Mouse (Mus musculus): ENCODE results near the gene Pfkfb4.

Gene Pfkfb4

GRCm38 (mm10) chr9:109038086-109038895 is 46.7 kb downstream of the Pfkfb4 start, which contains the start of gene Shisa5:
TSS of gene Shisa5 (plus strand) at chr9:109038565.
- DNase-seq, result peak; percentile 53 to 68

DNA sequence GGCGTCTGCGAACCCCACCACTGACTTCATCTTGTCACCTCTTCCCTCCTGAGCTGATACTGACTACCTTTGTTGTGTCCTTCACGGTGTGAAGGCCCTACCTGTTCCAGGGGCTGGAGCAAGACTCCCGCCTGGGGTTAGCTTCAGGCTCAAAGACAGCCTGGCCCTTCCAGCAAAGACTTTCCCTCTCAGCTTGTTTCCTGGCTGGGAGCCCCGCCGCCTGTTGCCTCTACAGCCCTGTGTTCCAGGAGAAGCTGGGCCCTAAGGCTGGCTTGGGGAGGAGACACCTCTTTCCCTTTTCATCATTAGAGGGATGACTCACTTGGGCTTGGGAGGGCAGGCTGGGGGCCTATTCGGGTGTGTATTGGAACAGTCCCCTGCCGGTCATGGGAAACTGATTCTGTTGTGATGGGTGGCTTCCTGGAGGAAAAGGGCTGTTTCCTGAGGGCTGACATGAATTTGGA is 47.4 kb downstream of the Pfkfb4 start:
- DNase-seq, result peak; percentile 70 to 71

GRCm38 (mm10) chr9:109039681-109040080 is 48.1 kb downstream of the Pfkfb4 start:
- no peak for DNase-seq

GRCm38 (mm10) chr9:109040216-109040615 is 48.6 kb downstream of the Pfkfb4 start:
- peak in 1 of 2 experiments; percentile 26 for DNase-seq

DNA sequence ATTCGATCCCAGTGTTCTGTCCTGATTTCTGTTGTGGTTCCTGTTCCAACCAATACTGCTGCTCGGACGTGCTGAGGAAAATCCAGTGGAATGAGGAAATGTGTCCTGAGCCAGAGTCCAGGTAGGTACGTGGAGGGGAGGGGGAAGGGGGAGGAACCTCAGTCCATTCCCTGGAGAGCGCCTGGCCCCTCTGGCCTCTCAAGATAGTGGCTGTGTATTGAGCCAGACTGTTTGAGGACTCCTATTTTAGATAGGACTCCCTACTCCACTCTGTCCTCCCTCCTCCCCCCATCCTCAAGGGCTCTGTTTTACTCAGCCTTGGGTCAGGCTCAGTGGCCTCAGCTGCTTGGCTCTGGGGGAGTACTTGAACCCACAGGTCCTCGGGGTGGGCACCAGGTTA is 49.3 kb downstream of the Pfkfb4 start:
- no peak for DNase-seq

DNA sequence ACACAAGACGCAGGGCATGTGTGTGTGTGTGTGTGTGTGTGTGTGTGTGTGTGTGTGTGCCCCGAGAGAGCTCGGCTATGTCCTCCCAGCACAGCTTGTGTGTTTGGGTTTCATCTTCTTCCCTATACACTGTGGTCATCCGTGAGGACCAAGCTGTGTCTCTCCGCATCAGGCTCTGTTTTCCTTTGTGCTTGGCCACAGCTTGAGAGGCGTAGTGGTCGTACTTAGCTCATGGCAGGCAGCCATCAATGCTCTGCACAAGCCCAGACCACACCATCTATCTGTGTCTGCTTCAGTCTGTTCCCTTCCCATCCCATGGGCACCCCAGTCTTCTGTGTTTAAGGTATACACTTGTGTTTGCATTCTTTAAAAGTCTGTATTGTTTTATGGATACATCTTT is 49.8 kb downstream of the Pfkfb4 start:
- peak in 1 of 2 experiments; percentile 30 for DNase-seq

DNA sequence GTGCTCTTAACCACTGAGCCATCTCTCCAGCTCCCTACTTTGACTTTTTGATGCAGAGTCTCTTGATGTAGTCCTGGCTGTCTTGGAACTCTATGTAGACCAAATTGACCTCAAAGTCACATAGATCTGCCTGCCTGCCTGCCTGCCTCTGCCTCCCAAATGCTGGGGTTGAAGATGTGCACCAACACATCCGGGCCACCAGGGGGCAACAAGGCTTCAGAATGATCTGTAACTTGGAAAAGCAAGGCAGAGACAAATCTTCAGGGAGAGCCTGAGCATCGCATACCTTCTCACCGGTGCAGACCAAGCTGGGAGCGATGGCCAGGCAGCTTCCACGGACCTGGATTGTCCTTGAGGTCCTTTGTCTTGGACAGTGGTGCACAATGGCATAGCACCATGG is 54.7 kb downstream of the Pfkfb4 start:
- DNase-seq, result peak; percentile 40 to 58

- DNase-seq, result no peak
Observed at GRCm38 (mm10) chr9:109049316-109049715, 57.7 kb downstream of the Pfkfb4 start.

GRCm38 (mm10) chr9:109049996-109050673 is 58.6 kb downstream of the Pfkfb4 start:
- no peak for DNase-seq

GRCm38 (mm10) chr9:109050674-109050997 is 59.1 kb downstream of the Pfkfb4 start:
- no peak for DNase-seq

DNA sequence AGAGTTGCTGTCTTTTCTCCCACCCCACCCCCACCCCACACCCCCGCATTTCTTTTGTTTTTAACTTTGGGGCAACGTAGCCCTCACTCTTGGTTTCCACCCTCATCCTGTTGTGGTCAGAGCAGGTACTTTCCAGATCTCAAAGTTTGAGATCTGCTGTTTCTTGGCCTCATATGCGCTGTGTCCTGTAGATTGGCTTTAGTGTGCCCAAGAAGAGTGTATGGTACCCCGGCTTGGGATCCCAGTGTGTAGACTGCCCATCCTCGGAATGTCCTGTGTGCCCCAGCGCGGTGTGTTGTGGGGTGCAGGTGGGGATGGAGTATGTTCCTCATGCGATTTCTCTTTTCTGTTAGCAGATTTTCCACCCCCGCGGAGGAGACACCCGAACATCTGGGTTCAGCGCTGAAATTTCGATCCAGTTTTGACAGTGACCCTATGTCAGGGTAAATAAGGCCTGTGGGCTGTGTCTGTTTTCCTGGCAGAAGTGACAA is 59.5 kb downstream of the Pfkfb4 start:
- peak in 1 of 2 experiments; percentile 0 for DNase-seq

- DNase-seq, result peak in 1 of 2 experiments; percentile 0
Observed at GRCm38 (mm10) chr9:109051651-109052489, 60.3 kb downstream of the Pfkfb4 start.

DNA sequence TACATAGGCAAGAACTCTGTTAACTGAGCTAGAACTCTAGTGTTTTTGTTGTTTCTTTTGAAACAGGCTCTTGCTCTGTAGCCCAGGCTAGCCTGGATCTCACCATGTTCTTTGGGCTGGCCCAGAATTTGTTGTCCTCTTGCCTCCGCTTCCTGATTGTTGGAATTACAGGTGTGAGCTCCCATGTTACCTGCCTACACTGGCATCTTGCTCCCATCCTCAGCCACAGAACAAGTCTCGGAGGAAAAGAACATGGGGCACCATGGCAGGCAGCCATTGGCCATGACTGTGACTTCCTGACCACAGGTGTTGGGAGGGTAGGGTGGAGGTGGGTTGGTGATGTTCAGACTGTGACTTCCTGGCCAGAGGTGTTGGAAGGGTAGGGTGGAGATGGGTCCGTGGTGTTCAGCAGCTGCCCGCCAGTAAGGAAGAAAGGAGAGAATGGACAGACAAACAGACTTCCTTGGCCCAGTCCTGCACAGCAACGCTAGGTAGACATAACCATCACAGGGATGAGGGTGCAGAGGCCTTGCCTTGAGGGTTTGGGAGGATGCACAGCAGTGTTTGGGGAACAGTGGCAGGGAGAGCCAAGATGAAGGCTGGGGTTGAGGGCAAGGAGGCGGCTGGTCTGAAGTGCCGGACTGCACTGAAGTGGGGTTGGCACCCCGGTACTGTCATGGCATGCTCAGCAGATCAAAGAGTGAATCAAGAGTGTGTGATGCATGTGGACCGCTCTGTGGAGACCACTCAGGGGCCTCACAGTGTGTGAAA is 61.1 kb downstream of the Pfkfb4 start:
- DNase-seq, result peak in 1 of 2 experiments; percentile 2

GRCm38 (mm10) chr9:109053366-109053765 is 61.8 kb downstream of the Pfkfb4 start:
- DNase-seq, result peak in 1 of 2 experiments; percentile 0

DNA sequence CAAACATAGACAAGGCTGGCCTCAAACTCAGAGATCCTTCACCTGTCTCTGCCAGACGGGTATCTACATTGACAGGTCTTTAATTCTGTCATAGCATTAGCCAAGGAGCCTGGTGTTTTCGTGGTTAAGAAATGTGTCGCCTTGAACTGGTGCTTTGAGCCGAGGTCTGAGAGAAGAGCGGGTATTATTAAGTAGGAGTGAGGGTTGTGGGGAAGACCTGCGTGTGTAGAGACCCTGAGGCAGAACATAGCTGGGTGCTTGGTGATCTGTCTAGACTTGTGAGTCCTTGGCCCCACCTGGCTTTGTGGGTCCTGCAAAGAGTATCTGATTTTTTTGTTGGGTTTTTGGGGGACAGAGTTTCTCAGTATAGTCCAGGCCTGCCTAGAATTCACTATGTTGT is 62.3 kb downstream of the Pfkfb4 start:
- DNase-seq, result peak in 1 of 2 experiments; percentile 1

DNA sequence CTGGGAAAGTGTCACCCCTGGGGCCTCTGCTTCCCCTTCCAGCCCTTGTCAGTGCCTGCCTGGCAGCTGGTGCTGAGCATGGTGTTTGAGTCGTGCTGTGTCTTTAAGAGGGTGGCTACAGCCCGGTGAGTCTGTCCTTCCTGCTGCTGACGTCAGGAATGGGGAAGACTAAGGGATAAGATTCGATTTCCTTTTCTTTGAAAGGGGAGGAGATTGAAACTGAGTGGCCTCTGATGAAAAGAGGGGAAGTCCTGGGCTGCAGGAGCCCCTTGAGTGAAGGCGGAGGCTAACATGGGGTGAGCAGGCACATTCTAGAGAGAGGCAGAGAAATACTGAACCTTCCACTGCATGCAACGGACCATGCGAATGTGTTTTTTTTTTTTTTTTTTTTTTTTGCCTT is 63.1 kb downstream of the Pfkfb4 start:
- peak; percentile 41 to 60 for DNase-seq

DNA sequence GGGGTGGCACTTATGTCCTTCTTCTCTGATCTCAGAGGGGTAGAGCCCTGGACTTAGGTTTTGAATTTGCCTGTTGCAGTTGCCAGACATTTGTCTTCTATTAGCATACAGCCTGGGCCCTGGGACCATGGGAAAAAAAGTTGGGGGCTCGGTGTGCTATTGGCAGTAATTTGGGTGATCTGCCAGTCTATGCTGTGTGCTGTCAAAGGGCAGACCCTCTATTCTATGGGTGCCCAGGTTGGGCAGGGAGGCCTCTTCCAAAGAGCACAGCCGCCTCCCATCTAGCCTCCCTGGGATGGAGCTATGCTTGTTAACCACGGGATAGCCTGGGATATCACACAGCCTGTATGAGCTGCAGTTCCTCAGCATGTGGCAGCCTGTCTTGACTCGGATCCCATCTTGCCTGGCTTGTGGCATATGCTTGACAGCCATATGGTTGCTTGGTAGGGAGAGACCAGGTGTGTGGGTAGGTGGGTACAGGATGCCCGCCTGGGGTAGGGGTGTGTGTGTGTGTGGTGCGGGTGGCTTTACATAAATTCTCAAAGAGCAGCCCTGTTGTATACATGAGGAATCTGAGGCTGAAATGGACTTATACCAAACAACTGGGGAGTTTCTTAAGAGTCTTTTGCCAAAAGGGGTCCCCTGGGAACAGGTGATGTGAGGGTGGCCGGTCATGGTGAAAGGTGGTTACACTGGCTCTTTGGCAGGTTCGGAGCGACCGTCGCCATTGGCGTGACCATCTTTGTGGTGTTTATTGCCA is 63.9 kb downstream of the Pfkfb4 start:
- peak in 1 of 2 experiments; percentile 12 for DNase-seq

DNA sequence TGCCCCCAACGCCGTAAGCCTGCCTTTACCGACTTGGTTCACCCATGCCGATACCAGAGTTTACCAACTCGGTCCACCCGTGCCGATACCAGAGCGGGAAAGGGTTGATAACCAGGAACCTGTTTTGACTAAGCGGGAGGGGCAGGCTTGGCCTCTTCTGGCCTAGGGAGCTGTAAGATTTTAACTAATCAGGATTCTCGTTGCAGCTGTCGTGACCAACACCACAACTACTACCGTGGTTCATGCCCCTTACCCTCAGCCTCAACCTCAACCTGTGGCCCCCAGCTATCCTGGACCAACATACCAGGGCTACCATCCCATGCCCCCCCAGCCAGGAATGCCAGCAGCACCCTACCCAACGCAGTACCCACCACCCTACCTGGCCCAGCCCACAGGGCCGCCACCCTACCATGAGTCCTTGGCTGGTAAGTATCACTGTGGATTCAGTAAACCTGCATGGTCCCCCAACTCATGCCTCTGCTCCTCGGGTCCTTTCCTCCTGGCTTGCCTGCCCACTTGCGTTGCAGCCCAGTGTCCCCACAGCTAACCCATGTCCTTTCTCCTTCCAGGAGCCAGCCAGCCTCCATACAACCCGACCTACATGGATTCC is 64.6 kb downstream of the Pfkfb4 start:
- peak in 1 of 2 experiments; percentile 6 for DNase-seq

DNA sequence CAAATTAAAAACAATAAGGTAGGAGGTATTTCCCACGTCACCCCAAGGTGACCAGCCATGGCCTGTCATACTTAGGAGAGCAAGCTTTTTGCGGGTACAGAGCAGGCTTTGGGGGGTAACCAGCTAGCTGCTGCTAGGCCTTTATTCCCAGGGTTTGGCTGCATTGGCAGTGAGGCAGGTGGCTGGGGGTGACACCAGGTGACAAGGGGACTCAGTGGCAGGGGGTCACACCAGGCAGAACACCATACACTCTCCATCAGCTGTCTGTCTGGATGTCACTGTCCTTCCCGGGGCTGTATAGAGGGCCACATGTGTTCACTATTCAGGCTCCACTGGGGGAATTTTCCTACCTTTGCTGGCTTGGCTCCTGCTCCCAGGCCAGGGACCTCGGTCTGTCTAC is 65.3 kb downstream of the Pfkfb4 start:
- peak in 1 of 2 experiments; percentile 4 for DNase-seq

- DNase-seq, result peak in 1 of 2 experiments; percentile 2
Observed at GRCm38 (mm10) chr9:109057543-109057942, 66.0 kb downstream of the Pfkfb4 start.
